Mouse (Mus musculus): ENCODE results near the gene Psmd11. TPM values are rescaled to one million over a fixed set of nuclear protein-coding genes. Genes with fewer than 3 reads are reported as not detected.
A peak's percentile ranks its signal among the peaks of the same experiment; 100 is the strongest.

Psmd11 gene
- total and polyA plus RNA-seq, 2 experiments from 2014 or later, result 31.2 to 272 TPM

- Histone ChIP-seq H3K4me1 (ENCODE audit: insufficient read depth, low read length) (peaks cover 21% of the 10 kb centered on the region), H3K27me3 (ENCODE audit: insufficient read depth, low read length) (no peaks in the 10 kb centered on the region), H3K27ac (no peak overlapping the region), H3K4me2 (ENCODE audit: low read depth, low read length) (no peak overlapping the region), H3K36me3 (ENCODE audit: insufficient read depth, low read length) (no peaks in the 10 kb centered on the region), H3K4me3 (ENCODE audit: low read length) (no peak overlapping the region), H3K9me3 (ENCODE audit: low read length) (no peaks in the 10 kb centered on the region), H3K9ac (replicated peaks; ENCODE audit: low read length) (no peak overlapping the region)
- DNase-seq (ENCODE audit: low spot score) (no peak), ATAC-seq (no peak)
- 96% methylated on average over 1 of the region's 1 CpGs for WGBS
- no peak for TF ChIP-seq CTCF (IDR thresholded peaks at IDR 0.05; ENCODE audit: low read depth)
Observed at GRCm38 (mm10) chr11:80496640-80497039, 68.2 kb downstream of the Psmd11 start.

GRCm38 (mm10) chr11:80497225-80497919 is 69.0 kb downstream of the Psmd11 start:
- Histone ChIP-seq H3K4me3 (ENCODE audit: low read length) (no peak overlapping the region), H3K9me3 (ENCODE audit: low read length) (no peaks in the 10 kb centered on the region), H3K9ac (replicated peaks; ENCODE audit: low read length) (no peak overlapping the region), H3K4me1 (ENCODE audit: insufficient read depth, low read length) (peaks cover 21% of the 10 kb centered on the region), H3K36me3 (ENCODE audit: insufficient read depth, low read length) (no peaks in the 10 kb centered on the region), H3K27ac (no peak overlapping the region), H3K4me2 (ENCODE audit: low read depth, low read length) (no peak overlapping the region), H3K27me3 (ENCODE audit: insufficient read depth, low read length) (no peaks in the 10 kb centered on the region)
- 81% methylated on average over 10 of the region's 10 CpGs for WGBS
- no peak for DNase-seq (ENCODE audit: low spot score)
- no peak for ATAC-seq
- no peak for TF ChIP-seq CTCF (IDR thresholded peaks at IDR 0.05; ENCODE audit: low read depth)

DNA sequence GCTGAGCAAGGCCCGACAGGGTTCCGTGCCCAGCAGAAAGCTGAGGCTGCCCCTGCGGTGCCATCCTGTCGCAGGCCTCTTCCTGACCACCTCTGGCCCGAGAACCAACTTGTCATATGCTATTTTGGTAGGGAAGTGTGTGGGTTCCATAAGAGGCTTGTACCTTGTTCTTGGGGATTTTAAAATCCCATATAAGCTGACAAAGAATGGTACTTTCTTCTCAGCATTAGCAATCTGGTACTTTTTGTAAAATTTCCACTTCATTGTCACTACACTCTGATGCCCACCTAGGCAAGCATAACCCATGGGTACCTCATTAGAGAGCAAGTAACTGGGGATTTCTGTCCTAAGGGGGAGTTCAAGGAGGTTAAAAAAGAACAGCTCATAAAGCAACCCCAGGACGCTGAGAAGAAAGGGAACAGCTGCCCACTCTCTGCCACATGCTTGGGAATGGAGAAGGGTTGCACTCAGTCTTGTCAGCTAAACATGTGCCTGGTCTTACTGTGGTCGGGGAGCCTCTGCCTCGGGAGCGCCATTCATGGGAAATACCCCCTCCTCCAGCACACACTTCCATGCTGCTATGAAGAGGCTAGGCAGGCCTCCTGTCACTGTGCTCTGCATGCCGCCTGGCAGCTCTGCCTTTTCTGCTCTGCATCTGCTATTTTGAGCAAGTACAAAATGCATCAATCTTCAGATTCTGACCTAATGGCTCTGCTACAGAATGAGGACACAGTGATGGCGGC is 70.1 kb downstream of the Psmd11 start:
- H3K27ac ChIP-seq, result peak overlapping the region; percentile 75
- H3K4me1 ChIP-seq (ENCODE audit: insufficient read depth, low read length), result peaks cover 25% of the 10 kb centered on the region
- H3K9ac ChIP-seq (replicated peaks; ENCODE audit: low read length), result no peak overlapping the region
- DNase-seq (ENCODE audit: low spot score), result no peak
- H3K27me3 ChIP-seq (ENCODE audit: insufficient read depth, low read length), result no peaks in the 10 kb centered on the region
- no peaks in the 10 kb centered on the region for H3K9me3 ChIP-seq (ENCODE audit: low read length)
- TF ChIP-seq CTCF (IDR thresholded peaks at IDR 0.05; ENCODE audit: low read depth), result no peak
- H3K36me3 ChIP-seq (ENCODE audit: insufficient read depth, low read length), result no peaks in the 10 kb centered on the region
- ATAC-seq, result no peak
- no peak overlapping the region for H3K4me2 ChIP-seq (ENCODE audit: low read depth, low read length)
- 28% methylated on average over 11 of the region's 11 CpGs for WGBS
- H3K4me3 ChIP-seq (ENCODE audit: low read length), result no peak overlapping the region

DNA sequence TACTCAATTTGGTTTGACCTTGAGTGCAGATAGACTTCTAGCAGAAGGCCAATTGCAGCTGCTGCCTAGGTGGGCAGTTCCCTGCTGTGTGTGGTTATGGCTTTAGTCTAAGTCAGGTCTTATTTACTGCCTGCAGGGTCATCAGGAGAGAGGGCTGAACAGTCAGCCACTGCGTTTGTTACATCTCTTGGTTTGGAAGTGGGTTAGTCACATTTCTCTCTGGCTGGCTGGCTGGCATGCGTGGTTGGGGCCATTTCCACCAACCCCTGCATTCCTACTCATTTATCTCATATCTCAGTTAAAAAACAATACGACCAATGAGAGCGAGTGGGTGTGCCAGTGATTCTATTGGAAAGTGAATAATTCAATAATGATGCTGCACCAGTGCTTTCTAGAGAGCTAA is 71.1 kb downstream of the Psmd11 start:
- Histone ChIP-seq H3K4me2 (ENCODE audit: low read depth, low read length) (no peak overlapping the region), H3K9me3 (ENCODE audit: low read length) (no peaks in the 10 kb centered on the region), H3K9ac (replicated peaks; ENCODE audit: low read length) (no peak overlapping the region), H3K36me3 (ENCODE audit: insufficient read depth, low read length) (no peaks in the 10 kb centered on the region), H3K4me1 (ENCODE audit: insufficient read depth, low read length) (peaks cover 34% of the 10 kb centered on the region), H3K27ac (peak overlapping the region; percentile 75; the same call in 1 of the 2 replicates), H3K27me3 (ENCODE audit: insufficient read depth, low read length) (no peaks in the 10 kb centered on the region), H3K4me3 (ENCODE audit: low read length) (no peak overlapping the region)
- DNase-seq (ENCODE audit: low spot score) (no peak), ATAC-seq (no peak)
- 62% methylated on average over 4 of the region's 4 CpGs for WGBS
- no peak for TF ChIP-seq CTCF (IDR thresholded peaks at IDR 0.05; ENCODE audit: low read depth)

GRCm38 (mm10) chr11:80503281-80503680 is 74.9 kb downstream of the Psmd11 start:
- Histone ChIP-seq H3K4me3 (ENCODE audit: low read length) (no peak overlapping the region), H3K36me3 (ENCODE audit: insufficient read depth, low read length) (no peaks in the 10 kb centered on the region), H3K4me2 (ENCODE audit: low read depth, low read length) (no peak overlapping the region), H3K9ac (replicated peaks; ENCODE audit: low read length) (no peak overlapping the region), H3K9me3 (ENCODE audit: low read length) (no peaks in the 10 kb centered on the region), H3K27ac (peak overlapping the region; percentile 96), H3K4me1 (ENCODE audit: insufficient read depth, low read length) (peaks cover 44% of the 10 kb centered on the region), H3K27me3 (ENCODE audit: insufficient read depth, low read length) (no peaks in the 10 kb centered on the region)
- TF ChIP-seq CTCF (IDR thresholded peaks at IDR 0.05; ENCODE audit: low read depth), result no peak
- DNase-seq (ENCODE audit: low spot score) (no peak), ATAC-seq (no peak)
- 77% methylated on average over 6 of the region's 6 CpGs for WGBS

- H3K27me3 ChIP-seq (ENCODE audit: insufficient read depth, low read length), result no peaks in the 10 kb centered on the region
- ATAC-seq (peak; percentile 93), DNase-seq (ENCODE audit: low spot score) (peak; percentile 97)
- peaks cover 38% of the 10 kb centered on the region for H3K4me1 ChIP-seq (ENCODE audit: insufficient read depth, low read length)
- H3K36me3 ChIP-seq (ENCODE audit: insufficient read depth, low read length), result no peaks in the 10 kb centered on the region
- H3K9ac ChIP-seq (replicated peaks; ENCODE audit: low read length), result peak overlapping the region; percentile 37; the same call in 1 of the 2 replicates
- peak overlapping the region; percentile 96 for H3K27ac ChIP-seq
- no peaks in the 10 kb centered on the region for H3K9me3 ChIP-seq (ENCODE audit: low read length)
- peak; percentile 40 for TF ChIP-seq CTCF (IDR thresholded peaks at IDR 0.05; ENCODE audit: low read depth)
- H3K4me3 ChIP-seq (ENCODE audit: low read length), result no peak overlapping the region
- 14% methylated on average over 13 of the region's 13 CpGs for WGBS
- 0 out of 2 replicates have a peak overlapping the region, but pooled peaks have one; percentile 10 for H3K4me2 ChIP-seq (ENCODE audit: low read depth, low read length)
Observed at GRCm38 (mm10) chr11:80503726-80504452, 75.5 kb downstream of the Psmd11 start.
